Mouse (Mus musculus) 3T3-L1 (cell line): ENCODE data around the gene Gm49380.

Experiments used
- DNase-seq: peaks from one replicate; pipeline ENCODE4 v3.0.0-alpha.2; 2015; ENCODE audit warnings: low read depth, low spot score

The Gm49380 gene

GRCm38 (mm10) chr9:44022100-44022847 lies 91.0 kb downstream of the Gm49380 start:
- DNase-seq = no peak

DNA sequence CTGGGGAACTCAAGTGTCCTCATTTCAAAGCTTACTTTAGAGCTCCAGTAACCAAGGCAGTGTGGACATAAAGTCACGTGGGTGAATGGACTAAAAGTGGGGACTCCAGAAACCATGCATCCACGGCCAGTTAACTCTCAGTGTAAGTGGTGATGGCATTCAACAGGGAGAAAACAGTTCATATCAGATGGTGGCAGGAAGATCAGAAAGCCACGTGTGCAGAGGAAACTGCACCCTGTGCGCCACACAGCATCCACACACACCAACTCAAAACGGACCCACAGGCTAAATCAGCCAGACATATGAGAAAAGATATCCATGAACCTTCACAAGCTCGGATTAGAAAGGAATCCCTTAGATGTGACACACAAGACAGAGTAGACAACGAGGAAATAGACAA lies 93.3 kb downstream of the Gm49380 start:
- no peak for DNase-seq

DNA sequence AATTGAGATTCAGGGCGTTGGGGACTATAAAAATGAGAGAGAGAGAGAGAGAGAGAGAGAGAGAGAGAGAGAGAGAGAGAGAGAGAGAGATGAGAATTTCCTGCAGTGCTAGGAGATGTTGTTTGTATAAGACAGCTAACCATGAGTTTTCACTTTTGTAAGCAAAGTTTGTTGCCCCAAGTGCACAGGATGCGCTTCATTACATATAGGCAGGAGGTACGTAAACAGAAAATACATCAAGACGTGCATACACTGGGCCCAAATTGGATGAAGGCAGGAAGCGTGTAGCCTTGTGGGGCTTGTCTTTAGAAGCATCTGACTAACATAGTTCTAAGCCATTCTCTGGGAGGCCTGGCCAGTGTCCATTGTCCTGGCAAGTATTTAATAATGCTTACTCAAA lies 95.5 kb downstream of the Gm49380 start:
- no peak for DNase-seq
